Mouse (Mus musculus) stomach, postnatal 0 days (tissue): ENCODE measurements around the gene C530008M17Rik. TPM values are rescaled to one million over a fixed set of nuclear protein-coding genes. Genes with fewer than 3 reads are reported as not detected.

ENCODE experiments used
- ATAC-seq: fragments of 200-750 bp; cut with Nextera tagmentation; 2 replicates; pipeline ENCODE4 v1.8.0; 2017; ENCODE audit not compliant: low FRiP score, low TSS enrichment
- DNase-seq: peaks from one replicate; pipeline ENCODE4 v3.0.0-alpha.2; 2016; ENCODE audit warnings: low spot score
- H3K27ac ChIP-seq: fragments of 300-500 bp; sonication (generic); replicated peaks from 2 replicates; pipeline ENCODE4 v1.5.1; 2014; ENCODE audit warnings: mild to moderate bottlenecking, control low read depth
- H3K27me3 ChIP-seq: fragments of 300-500 bp; sonication (generic); 2 replicates; pipeline ENCODE4 v1.6.1; 2014; ENCODE audit warnings: low read length; ENCODE audit not compliant: control insufficient read depth, insufficient read depth
- H3K36me3 ChIP-seq: fragments of 300-500 bp; sonication (generic); 2 replicates; pipeline ENCODE4 v1.6.1; 2014; ENCODE audit warnings: low read length, mixed read lengths; ENCODE audit not compliant: control insufficient read depth, insufficient read depth
- H3K4me1 ChIP-seq: fragments of 300-500 bp; sonication (generic); replicated peaks from 2 replicates; pipeline ENCODE4 v1.6.1; 2014; ENCODE audit warnings: antibody characterized with exemption; ENCODE audit not compliant: control insufficient read depth, insufficient read depth
- H3K4me2 ChIP-seq: fragments of 300-500 bp; sonication (generic); replicated peaks from 2 replicates; pipeline ENCODE4 v1.6.1; 2014; ENCODE audit warnings: low read depth, mild to moderate bottlenecking, control low read depth, moderate library complexity
- H3K4me3 ChIP-seq: fragments of 300-500 bp; sonication (generic); 2 replicates; pipeline ENCODE4 v1.5.1; 2014; ENCODE audit warnings: low read depth, low read length, control low read depth
- H3K9ac ChIP-seq: fragments of 300-500 bp; sonication (generic); 2 replicates; pipeline ENCODE4 v1.6.1; 2014; ENCODE audit warnings: mild to moderate bottlenecking, low read length, control low read depth, mixed read lengths
- H3K9me3 ChIP-seq: fragments of 300-500 bp; sonication (generic); 2 replicates; pipeline ENCODE4 v1.6.1; 2016; ENCODE audit warnings: low read length; ENCODE audit not compliant: control insufficient read depth
- CTCF ChIP-seq: IDR thresholded peaks from 2 replicates; pipeline ENCODE4 v1.5.1; 2016; ENCODE audit warnings: antibody characterized with exemption, low read depth, mild to moderate bottlenecking, moderate library complexity
- EP300 ChIP-seq: optimal IDR thresholded peaks from 2 replicates; pipeline ENCODE3; 2016; ENCODE audit warnings: antibody characterized with exemption
- WGBS: fragments of 180-500 bp; shearing (Covaris S2); extraction: QIAGEN DNeasy Blood & Tissue Kit; methylation state at CpG from one replicate; pipeline ENCODE4 v1.1.7; 2014; 5-methylcytosine and 5-hydroxymethylcytosine counted together
- polyA plus RNA-seq: library from polyadenylated mRNA; unstranded; fragments of >200 nt; fragmentation: Nextera tagmentation; extraction: Ambion mirVana; gene quantifications from 2 replicates; pipeline ENCODE4 v1.2.1, GENCODE M21; 2015

C530008M17Rik gene
- polyA plus RNA-seq, 1 experiment from 2014 or later = 3.6 TPM

GRCm38 (mm10) chr5:76799471-76799870 is 143.2 kb downstream of the C530008M17Rik start:
- ATAC-seq = peak; percentile 49; the same call in 1 of the 2 replicates
- Histone ChIP-seq H3K36me3 (no peaks in the 10 kb centered on the region), H3K4me1 (no peaks in the 10 kb centered on the region; the same call in 1 of the 2 replicates), H3K4me2 (no peak overlapping the region), H3K9me3 (no peaks in the 10 kb centered on the region), H3K9ac (no peak overlapping the region), H3K27ac (no peak overlapping the region), H3K4me3 (no peak overlapping the region), H3K27me3 (no peaks in the 10 kb centered on the region)
- DNase-seq = peak; percentile 80
- no peak for TF ChIP-seq EP300
- no peak for TF ChIP-seq CTCF
- 25% methylated on average over 10 of the region's 10 CpGs for WGBS

- no peaks in the 10 kb centered on the region for H3K27me3 ChIP-seq
- no peak overlapping the region for H3K9ac ChIP-seq
- no peaks in the 10 kb centered on the region for H3K9me3 ChIP-seq
- no peak overlapping the region for H3K4me3 ChIP-seq
- H3K4me2 ChIP-seq = no peak overlapping the region
- ATAC-seq = no peak
- H3K27ac ChIP-seq = no peak overlapping the region
- H3K4me1 ChIP-seq = no peaks in the 10 kb centered on the region
- TF ChIP-seq EP300 (no peak), CTCF (no peak)
- WGBS = 80% methylated on average over 6 of the region's 6 CpGs
- no peaks in the 10 kb centered on the region for H3K36me3 ChIP-seq
- no peak for DNase-seq
Observed at GRCm38 (mm10) chr5:76809031-76809430, 152.7 kb downstream of the C530008M17Rik start.

GRCm38 (mm10) chr5:76815035-76815434 is 158.7 kb downstream of the C530008M17Rik start:
- 56% methylated on average over 11 of the region's 11 CpGs for WGBS
- no peak overlapping the region for H3K4me2 ChIP-seq
- no peaks in the 10 kb centered on the region for H3K4me1 ChIP-seq
- DNase-seq (no peak), ATAC-seq (no peak)
- H3K27ac ChIP-seq = no peak overlapping the region
- no peaks in the 10 kb centered on the region for H3K36me3 ChIP-seq
- H3K9me3 ChIP-seq = no peaks in the 10 kb centered on the region
- no peak overlapping the region for H3K4me3 ChIP-seq
- no peak for TF ChIP-seq CTCF
- TF ChIP-seq EP300 = no peak
- no peak overlapping the region for H3K9ac ChIP-seq
- H3K27me3 ChIP-seq = no peaks in the 10 kb centered on the region

GRCm38 (mm10) chr5:76815786-76816455 is 159.6 kb downstream of the C530008M17Rik start:
- no peak overlapping the region for H3K4me2 ChIP-seq
- H3K4me3 ChIP-seq = no peak overlapping the region
- H3K4me1 ChIP-seq = no peaks in the 10 kb centered on the region
- WGBS = 59% methylated on average over 13 of the region's 13 CpGs
- no peaks in the 10 kb centered on the region for H3K36me3 ChIP-seq
- H3K27ac ChIP-seq = no peak overlapping the region
- no peaks in the 10 kb centered on the region for H3K9me3 ChIP-seq
- ATAC-seq (peak; percentile 89), DNase-seq (peak; percentile 80)
- no peaks in the 10 kb centered on the region for H3K27me3 ChIP-seq
- TF ChIP-seq CTCF (no peak; the same call in 1 of the 2 replicates), EP300 (no peak)
- no peak overlapping the region for H3K9ac ChIP-seq

- no peaks in the 10 kb centered on the region for H3K4me1 ChIP-seq
- no peak for TF ChIP-seq CTCF
- no peak for TF ChIP-seq EP300
- ATAC-seq (peak; percentile 68), DNase-seq (peak; percentile 40)
- H3K27me3 ChIP-seq = no peaks in the 10 kb centered on the region
- WGBS = 77% methylated on average over 5 of the region's 5 CpGs
- no peak overlapping the region for H3K9ac ChIP-seq
- H3K27ac ChIP-seq = no peak overlapping the region; the same call in 1 of the 2 replicates
- no peaks in the 10 kb centered on the region for H3K36me3 ChIP-seq
- no peaks in the 10 kb centered on the region for H3K9me3 ChIP-seq
- no peak overlapping the region for H3K4me3 ChIP-seq
- no peak overlapping the region for H3K4me2 ChIP-seq
Observed at GRCm38 (mm10) chr5:76816748-76817147, 160.4 kb downstream of the C530008M17Rik start.

- no peak for ATAC-seq
- no peak overlapping the region for H3K27ac ChIP-seq
- H3K9me3 ChIP-seq = no peaks in the 10 kb centered on the region
- no peak for DNase-seq
- no peaks in the 10 kb centered on the region for H3K4me1 ChIP-seq
- H3K36me3 ChIP-seq = no peaks in the 10 kb centered on the region
- H3K4me3 ChIP-seq = no peak overlapping the region
- H3K9ac ChIP-seq = no peak overlapping the region
- no peak overlapping the region for H3K4me2 ChIP-seq
- H3K27me3 ChIP-seq = no peaks in the 10 kb centered on the region
- TF ChIP-seq EP300 (no peak), CTCF (no peak)
- WGBS = 89% methylated on average over 15 of the region's 15 CpGs
Observed at GRCm38 (mm10) chr5:76817678-76818077, 161.4 kb downstream of the C530008M17Rik start.
